Comparison of ENCODE assay signal across 9 mouse cellular contexts in genomic region chr4:146463649-146464351, GRCm38 (mm10). TPM values are rescaled to one million over a fixed set of nuclear protein-coding genes. Genes with fewer than 3 reads are reported as not detected.
DNase-seq lines count a peak whose midpoint lies in the region; ATAC-seq lines count a peak whose summit lies in the region.
"Not testable (repeated sequence)": the region's sequence is repeated elsewhere in the genome, so short reads cannot be mapped to it uniquely, and the experiment has no call there.
"Had no signal": no experiment of that assay in that cellular context is flagged by ENCODE, and none has a peak within 500 bp of the region (broad histone marks: within the 10 kb centered on the region; RNA-seq: fewer than 3 reads in every experiment).

No protein-coding gene starts in this region.

- H3K4me2 ChIP-seq in embryonic facial prominence, embryonic 12.5 days (replicated peaks); forebrain, embryonic 12.5 days; hindbrain, embryonic 11.5 days (replicated peaks; ENCODE audit: low read depth, low read length); intestine, embryonic 14.5 days (ENCODE audit: low read length); limb, embryonic 12.5 days; midbrain, embryonic 11.5 days: not testable (repeated sequence)

- peaks cover 13% of the 10 kb centered on the region for H3K9me3 ChIP-seq in embryonic facial prominence, embryonic 12.5 days
- H3K9me3 ChIP-seq in forebrain, embryonic 12.5 days = peaks cover 16% of the 10 kb centered on the region
- H3K9me3 ChIP-seq in hindbrain, embryonic 11.5 days (ENCODE audit: control insufficient read depth, low read length); midbrain, embryonic 11.5 days (ENCODE audit: control insufficient read depth, low read length): not testable (repeated sequence)
- H3K9me3 ChIP-seq in intestine, embryonic 14.5 days (ENCODE audit: control insufficient read depth, low read length) = peaks cover 21% of the 10 kb centered on the region
- peaks cover 30% of the 10 kb centered on the region for H3K9me3 ChIP-seq in limb, embryonic 12.5 days

- H3K4me1 ChIP-seq in embryonic facial prominence, embryonic 12.5 days; forebrain, embryonic 12.5 days; hindbrain, embryonic 11.5 days (replicated peaks; ENCODE audit: control insufficient read depth, insufficient read depth, low read length); intestine, embryonic 14.5 days (replicated peaks; ENCODE audit: control insufficient read depth, insufficient read depth, low read length); limb, embryonic 12.5 days (replicated peaks); midbrain, embryonic 11.5 days (ENCODE audit: control insufficient read depth, insufficient read depth, low read length): not testable (repeated sequence)

- WGBS in embryonic facial prominence, embryonic 12.5 days = 88% methylated on average over 19 of the region's 19 CpGs
- WGBS in forebrain, embryonic 12.5 days = 90% methylated on average over 19 of the region's 19 CpGs
- WGBS in hindbrain, embryonic 11.5 days = 90% methylated on average over 17 of the region's 19 CpGs
- WGBS in intestine, embryonic 14.5 days = 89% methylated on average over 17 of the region's 19 CpGs
- 88% methylated on average over 19 of the region's 19 CpGs for WGBS in limb, embryonic 12.5 days
- 89% methylated on average over 17 of the region's 19 CpGs for WGBS in midbrain, embryonic 11.5 days

- H3K27me3 ChIP-seq in embryonic facial prominence, embryonic 12.5 days; forebrain, embryonic 12.5 days; hindbrain, embryonic 11.5 days (ENCODE audit: control insufficient read depth, insufficient read depth, low read length); intestine, embryonic 14.5 days (replicated peaks; ENCODE audit: control insufficient read depth, insufficient read depth, low read length); limb, embryonic 12.5 days; midbrain, embryonic 11.5 days (ENCODE audit: control insufficient read depth, insufficient read depth, low read length): not testable (repeated sequence)

- H3K36me3 ChIP-seq in embryonic facial prominence, embryonic 12.5 days; forebrain, embryonic 12.5 days (replicated peaks); hindbrain, embryonic 11.5 days (ENCODE audit: control insufficient read depth, insufficient read depth, low read length); intestine, embryonic 14.5 days (ENCODE audit: control insufficient read depth, insufficient read depth, low read length); limb, embryonic 12.5 days; midbrain, embryonic 11.5 days (ENCODE audit: control insufficient read depth, insufficient read depth, low read length): not testable (repeated sequence)

- not testable (repeated sequence) for H3K4me3 ChIP-seq in embryonic facial prominence, embryonic 12.5 days; forebrain, embryonic 12.5 days (replicated peaks); hindbrain, embryonic 11.5 days (ENCODE audit: low read depth, low read length); intestine, embryonic 14.5 days (ENCODE audit: low read depth, low read length); limb, embryonic 12.5 days (replicated peaks); midbrain, embryonic 11.5 days (ENCODE audit: low read depth, low read length)

- not testable (repeated sequence) for DNase-seq in hindbrain, embryonic 11.5 days (ENCODE audit: low spot score)
- peak; percentile 25 for DNase-seq in intestine, embryonic 14.5 days (ENCODE audit: low spot score)
- peak; percentile 35 for DNase-seq in midbrain, embryonic 11.5 days (ENCODE audit: low spot score, missing footprints)
- DNase-seq in neural tube, embryonic 10.5 days (ENCODE audit: extremely low spot score, low spot score) = peak; percentile 8

- not testable (repeated sequence) for H3K9ac ChIP-seq in embryonic facial prominence, embryonic 12.5 days; forebrain, embryonic 12.5 days; hindbrain, embryonic 11.5 days (ENCODE audit: low read depth, low read length); intestine, embryonic 14.5 days (ENCODE audit: low read length); limb, embryonic 12.5 days (replicated peaks); midbrain, embryonic 11.5 days (ENCODE audit: low read length)

- H3K27ac ChIP-seq in embryonic facial prominence, embryonic 12.5 days; forebrain, embryonic 12.5 days; hindbrain, embryonic 11.5 days (ENCODE audit: low read depth, low read length); intestine, embryonic 14.5 days (ENCODE audit: low read depth); limb, embryonic 12.5 days; midbrain, embryonic 11.5 days (ENCODE audit: low read depth, low read length): not testable (repeated sequence)

- peak; percentile 56 for ATAC-seq in embryonic facial prominence, embryonic 12.5 days (ENCODE audit: insufficient number of reproducible peaks, insufficient read depth, low FRiP score, low TSS enrichment)
- peak; percentile 34; the same call in 1 of the 2 replicates for ATAC-seq in forebrain, embryonic 12.5 days (ENCODE audit: low FRiP score)
- 0 out of 2 replicates have a peak, but pooled peaks have one; percentile 33 for ATAC-seq in hindbrain, embryonic 11.5 days (ENCODE audit: low FRiP score)
- 0 out of 2 replicates have a peak, but pooled peaks have one; percentile 47 for ATAC-seq in intestine, embryonic 14.5 days (replicated peaks; ENCODE audit: low FRiP score, low TSS enrichment, low read depth)
- ATAC-seq in limb, embryonic 12.5 days (ENCODE audit: insufficient number of reproducible peaks, insufficient read depth, low FRiP score, low TSS enrichment, low read depth) = 0 out of 2 replicates have a peak, but pooled peaks have one; percentile 15
- ATAC-seq in midbrain, embryonic 11.5 days (ENCODE audit: low FRiP score) = peak; percentile 22

RNA-seq across cellular contexts. Expression of gene Zfp992, which starts 15.0 kb away (rescaled TPM):
- 2.9 and 4.5 TPM in 2 replicates for polyA plus RNA-seq in embryonic facial prominence, embryonic 12.5 days (2016; fragmentation: Nextera tagmentation; extraction: Ambion mirVana)
- 2.0 and 3.0 TPM in 2 replicates for polyA plus RNA-seq in forebrain, embryonic 12.5 days (2016; fragmentation: Nextera tagmentation; extraction: Ambion mirVana)
- 3.6 and 3.9 TPM in 2 replicates for polyA plus RNA-seq in hindbrain, embryonic 11.5 days (2014; fragmentation: Nextera tagmentation; extraction: Ambion mirVana)
- 4.4 and 5.9 TPM in 2 replicates for polyA plus RNA-seq in intestine, embryonic 14.5 days (2014; fragmentation: Nextera tagmentation; extraction: Ambion mirVana)
- polyA plus RNA-seq in limb, embryonic 12.5 days (2016; fragmentation: Nextera tagmentation; extraction: Ambion mirVana) = 4.3 and 4.9 TPM in 2 replicates
- polyA plus RNA-seq in midbrain, embryonic 11.5 days (2014; fragmentation: Nextera tagmentation; extraction: Ambion mirVana) = 2.8 and 3.4 TPM in 2 replicates

RNA-seq across cellular contexts. Expression of gene Zfp981, which starts 38.0 kb away (rescaled TPM):
- polyA plus RNA-seq in embryonic facial prominence, embryonic 12.5 days (2016; fragmentation: Nextera tagmentation; extraction: Ambion mirVana) = 0.06 and 0.14 TPM in 2 replicates
- 0.09 TPM in 1 of 2 replicates, not detected in the other for polyA plus RNA-seq in forebrain, embryonic 12.5 days (2016; fragmentation: Nextera tagmentation; extraction: Ambion mirVana)
- polyA plus RNA-seq in hindbrain, embryonic 11.5 days (2014; fragmentation: Nextera tagmentation; extraction: Ambion mirVana) = 0.19 TPM in 1 of 2 replicates, not detected in the other
- polyA plus RNA-seq in intestine, embryonic 14.5 days (2014; fragmentation: Nextera tagmentation; extraction: Ambion mirVana) = 0.11 TPM in 1 of 2 replicates, not detected in the other
- polyA plus RNA-seq in limb, embryonic 12.5 days (2016; fragmentation: Nextera tagmentation; extraction: Ambion mirVana) = 0.06 and 0.14 TPM in 2 replicates
- not detected in 2 replicates for polyA plus RNA-seq in midbrain, embryonic 11.5 days (2014; fragmentation: Nextera tagmentation; extraction: Ambion mirVana)
- polyA plus RNA-seq: embryonic facial prominence, embryonic 14.5 days; heart, postnatal 0 days had no signal
